Mouse (Mus musculus) liver (tissue): ENCODE results near the gene Erich3.
A peak's percentile ranks its signal among the peaks of the same experiment; 100 is the strongest.
"Not testable (repeated sequence)": the region's sequence is repeated elsewhere in the genome, so short reads cannot be mapped to it uniquely, and the experiment has no call there.

Experiments
- DNase-seq: peaks from one replicate; pipeline ENCODE4 v3.0.0-alpha.2; 2020; ENCODE audit warnings: mixed read lengths

Gene Erich3

GRCm38 (mm10) chr3:154663545-154663944 lies at the start of gene Erich3:
TSS of gene Erich3 (plus strand) at chr3:154663859.
- DNase-seq: no peak

- no peak for DNase-seq
These were observed 48.9 kb upstream of the Erich3 start for GRCm38 (mm10) chr3:154614771-154615170.

- no peak for DNase-seq
These were observed 48.4 kb upstream of the Erich3 start for GRCm38 (mm10) chr3:154615304-154615703.

- DNase-seq: no peak
These were observed 47.6 kb upstream of the Erich3 start for GRCm38 (mm10) chr3:154616106-154616505.

- peak; percentile 33 for DNase-seq
These were observed 35.4 kb upstream of the Erich3 start for GRCm38 (mm10) chr3:154628284-154628683.

- not testable (repeated sequence) for DNase-seq
These were observed 32.4 kb upstream of the Erich3 start for GRCm38 (mm10) chr3:154631281-154631680.

GRCm38 (mm10) chr3:154633091-154633490 lies 30.6 kb upstream of the Erich3 start:
- DNase-seq: no peak

GRCm38 (mm10) chr3:154646638-154647442 lies 16.8 kb upstream of the Erich3 start:
- no peak for DNase-seq

- no peak for DNase-seq
These were observed 16.2 kb upstream of the Erich3 start for GRCm38 (mm10) chr3:154647443-154647780.

- DNase-seq: no peak
These were observed 14.0 kb upstream of the Erich3 start for GRCm38 (mm10) chr3:154649411-154650285.

GRCm38 (mm10) chr3:154651192-154651821 lies 12.4 kb upstream of the Erich3 start:
- DNase-seq: no peak

- DNase-seq: peak; percentile 50
These were observed 10.9 kb upstream of the Erich3 start for GRCm38 (mm10) chr3:154652581-154653420.

- no peak for DNase-seq
These were observed 10.2 kb upstream of the Erich3 start for GRCm38 (mm10) chr3:154653454-154653853.

GRCm38 (mm10) chr3:154654284-154654683 lies 9.4 kb upstream of the Erich3 start:
- no peak for DNase-seq

- no peak for DNase-seq
These were observed 8.8 kb upstream of the Erich3 start for GRCm38 (mm10) chr3:154654901-154655300.

GRCm38 (mm10) chr3:154655711-154656110 lies 7.9 kb upstream of the Erich3 start:
- no peak for DNase-seq

GRCm38 (mm10) chr3:154663976-154664581 lies 420 bp downstream of the Erich3 start:
- no peak for DNase-seq

- no peak for DNase-seq
These were observed 977 bp downstream of the Erich3 start for GRCm38 (mm10) chr3:154664636-154665035.

GRCm38 (mm10) chr3:154668485-154668884 lies 4.8 kb downstream of the Erich3 start:
- no peak for DNase-seq

GRCm38 (mm10) chr3:154670584-154670983 lies 6.9 kb downstream of the Erich3 start:
- DNase-seq: no peak

- no peak for DNase-seq
These were observed 7.4 kb downstream of the Erich3 start for GRCm38 (mm10) chr3:154671013-154671412.

- DNase-seq: no peak
These were observed 9.7 kb downstream of the Erich3 start for GRCm38 (mm10) chr3:154673326-154673725.
